Mouse (Mus musculus): ENCODE measurements around the gene Sphk2. TPM values are rescaled to one million over a fixed set of nuclear protein-coding genes. Genes with fewer than 3 reads are reported as not detected.
A peak's percentile ranks its signal among the peaks of the same experiment; 100 is the strongest.

Gene Sphk2
- polyA plus RNA-seq, 1 experiment from 2014 or later: 55.1 TPM

GRCm38 (mm10) chr7:45719738-45720412 lies 2.1 kb upstream of the Sphk2 start:
- Histone ChIP-seq H3K4me1 (replicated peaks; ENCODE audit: control insufficient read depth, insufficient read depth, low read length) (peaks cover 16% of the 10 kb centered on the region; the same call in 1 of the 2 replicates), H3K36me3 (ENCODE audit: control insufficient read depth, insufficient read depth) (peaks cover 41% of the 10 kb centered on the region), H3K9ac (ENCODE audit: low read depth, low read length) (peak overlapping the region; percentile 79; the same call in 1 of the 2 replicates), H3K27ac (ENCODE audit: low read depth, low read length) (peak overlapping the region; percentile 86; the same call in 1 of the 2 replicates), H3K4me3 (ENCODE audit: low read depth, low read length) (peak overlapping the region; percentile 67; the same call in 1 of the 2 replicates), H3K4me2 (replicated peaks; ENCODE audit: low read depth) (peak overlapping the region; percentile 78), H3K27me3 (replicated peaks; ENCODE audit: control insufficient read depth, insufficient read depth, low read length) (no peaks in the 10 kb centered on the region), H3K9me3 (ENCODE audit: control insufficient read depth) (no peaks in the 10 kb centered on the region)
- ATAC-seq: no peak
- 81% methylated on average over 15 of the region's 16 CpGs for WGBS
- TF ChIP-seq CTCF (IDR thresholded peaks at IDR 0.05; ENCODE audit: low read depth): no peak

- 62% methylated on average over 10 of the region's 10 CpGs for WGBS
- H3K27ac ChIP-seq (ENCODE audit: low read depth, low read length): peak overlapping the region; percentile 79; the same call in 1 of the 2 replicates
- H3K9ac ChIP-seq (ENCODE audit: low read depth, low read length): peak overlapping the region; percentile 79
- peak overlapping the region; percentile 78 for H3K4me2 ChIP-seq (replicated peaks; ENCODE audit: low read depth)
- H3K36me3 ChIP-seq (ENCODE audit: control insufficient read depth, insufficient read depth): peaks cover 35% of the 10 kb centered on the region
- no peak for TF ChIP-seq CTCF (IDR thresholded peaks at IDR 0.05; ENCODE audit: low read depth)
- peak overlapping the region; percentile 67 for H3K4me3 ChIP-seq (ENCODE audit: low read depth, low read length)
- peaks cover 19% of the 10 kb centered on the region; the same call in 1 of the 2 replicates for H3K4me1 ChIP-seq (replicated peaks; ENCODE audit: control insufficient read depth, insufficient read depth, low read length)
- no peaks in the 10 kb centered on the region for H3K9me3 ChIP-seq (ENCODE audit: control insufficient read depth)
- no peak for ATAC-seq
- no peaks in the 10 kb centered on the region for H3K27me3 ChIP-seq (replicated peaks; ENCODE audit: control insufficient read depth, insufficient read depth, low read length)
Observed at GRCm38 (mm10) chr7:45719180-45719579, 1.4 kb upstream of the Sphk2 start.

- Histone ChIP-seq H3K36me3 (ENCODE audit: control insufficient read depth, insufficient read depth) (peaks cover 29% of the 10 kb centered on the region), H3K4me3 (ENCODE audit: low read depth, low read length) (peak overlapping the region; percentile 67), H3K27me3 (replicated peaks; ENCODE audit: control insufficient read depth, insufficient read depth, low read length) (no peaks in the 10 kb centered on the region), H3K9ac (ENCODE audit: low read depth, low read length) (peak overlapping the region; percentile 79), H3K4me1 (replicated peaks; ENCODE audit: control insufficient read depth, insufficient read depth, low read length) (peaks cover 19% of the 10 kb centered on the region; the same call in 1 of the 2 replicates), H3K4me2 (replicated peaks; ENCODE audit: low read depth) (peak overlapping the region; percentile 78), H3K27ac (ENCODE audit: low read depth, low read length) (peak overlapping the region; percentile 79), H3K9me3 (ENCODE audit: control insufficient read depth) (no peaks in the 10 kb centered on the region)
- ATAC-seq: no peak
- no peak for TF ChIP-seq CTCF (IDR thresholded peaks at IDR 0.05; ENCODE audit: low read depth)
- under 1% methylated on average over 20 of the region's 20 CpGs for WGBS
Observed at GRCm38 (mm10) chr7:45718331-45718730, 529 bp upstream of the Sphk2 start.

- 6% methylated on average over 31 of the region's 31 CpGs for WGBS
- H3K27ac ChIP-seq (ENCODE audit: low read depth, low read length): peak overlapping the region; percentile 82
- H3K36me3 ChIP-seq (ENCODE audit: control insufficient read depth, insufficient read depth): peaks cover 31% of the 10 kb centered on the region
- H3K9ac ChIP-seq (ENCODE audit: low read depth, low read length): peak overlapping the region; percentile 79
- no peak for TF ChIP-seq CTCF (IDR thresholded peaks at IDR 0.05; ENCODE audit: low read depth)
- peak overlapping the region; percentile 67 for H3K4me3 ChIP-seq (ENCODE audit: low read depth, low read length)
- H3K4me1 ChIP-seq (replicated peaks; ENCODE audit: control insufficient read depth, insufficient read depth, low read length): peaks cover 19% of the 10 kb centered on the region; the same call in 1 of the 2 replicates
- H3K27me3 ChIP-seq (replicated peaks; ENCODE audit: control insufficient read depth, insufficient read depth, low read length): no peaks in the 10 kb centered on the region
- H3K9me3 ChIP-seq (ENCODE audit: control insufficient read depth): no peaks in the 10 kb centered on the region
- no peak for ATAC-seq
- peak overlapping the region; percentile 67 for H3K4me2 ChIP-seq (replicated peaks; ENCODE audit: low read depth)
Observed at GRCm38 (mm10) chr7:45716952-45717917, 567 bp downstream of the Sphk2 start.

GRCm38 (mm10) chr7:45716460-45716857 lies 1.3 kb downstream of the Sphk2 start:
- H3K4me3 ChIP-seq (ENCODE audit: low read depth, low read length): peak overlapping the region; percentile 67; the same call in 1 of the 2 replicates
- H3K27me3 ChIP-seq (replicated peaks; ENCODE audit: control insufficient read depth, insufficient read depth, low read length): no peaks in the 10 kb centered on the region
- H3K4me2 ChIP-seq (replicated peaks; ENCODE audit: low read depth): peak overlapping the region; percentile 88
- peaks cover 19% of the 10 kb centered on the region; the same call in 1 of the 2 replicates for H3K4me1 ChIP-seq (replicated peaks; ENCODE audit: control insufficient read depth, insufficient read depth, low read length)
- H3K9me3 ChIP-seq (ENCODE audit: control insufficient read depth): no peaks in the 10 kb centered on the region
- no peak for TF ChIP-seq CTCF (IDR thresholded peaks at IDR 0.05; ENCODE audit: low read depth)
- peak overlapping the region; percentile 79; the same call in 1 of the 2 replicates for H3K9ac ChIP-seq (ENCODE audit: low read depth, low read length)
- 87% methylated on average over 3 of the region's 3 CpGs for WGBS
- peaks cover 38% of the 10 kb centered on the region for H3K36me3 ChIP-seq (ENCODE audit: control insufficient read depth, insufficient read depth)
- ATAC-seq: no peak
- no peak overlapping the region for H3K27ac ChIP-seq (ENCODE audit: low read depth, low read length)

All from intestine, postnatal 0 days (tissue).